ENCODE assay signal across 9 mouse cellular contexts in the genomic region with DNA sequence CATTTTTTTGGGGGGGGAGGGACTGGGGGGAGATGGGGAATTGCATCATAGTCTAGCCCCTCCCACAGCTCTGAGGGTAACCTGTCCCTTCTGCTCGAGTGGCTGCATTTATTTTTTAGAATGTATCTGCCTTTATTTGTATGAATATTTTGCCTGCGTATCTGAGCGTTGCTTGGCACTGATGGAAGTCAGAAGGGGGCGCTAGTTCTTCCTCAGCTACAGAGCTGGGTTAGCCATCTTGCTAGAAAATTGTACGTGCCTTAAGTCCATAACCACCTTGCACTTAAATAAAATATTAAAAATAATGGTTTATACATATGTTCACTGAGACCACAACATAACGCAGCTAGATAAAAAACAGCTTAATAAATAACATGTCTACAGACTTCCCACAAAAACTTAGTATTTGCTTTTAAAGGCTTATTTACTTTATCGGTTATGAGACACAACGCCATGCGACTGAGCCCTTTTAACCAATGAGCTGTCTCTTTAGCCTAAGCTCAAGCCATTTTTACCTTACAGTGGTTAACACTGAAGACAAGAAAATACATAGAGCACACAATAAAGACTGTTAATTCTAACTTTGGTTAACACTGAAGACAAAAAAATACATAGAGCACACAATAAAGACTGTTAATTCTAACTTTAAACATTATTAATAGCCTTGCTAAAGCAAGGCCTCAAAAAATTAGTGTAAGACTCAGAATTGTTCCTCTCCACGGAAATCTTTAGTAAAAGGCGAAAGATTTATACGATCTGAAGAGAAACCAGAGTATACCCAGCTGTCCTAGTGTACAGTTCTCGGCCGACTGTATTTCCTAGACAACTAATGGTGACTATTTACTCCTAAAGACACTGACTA. TPM values are rescaled to one million over a fixed set of nuclear protein-coding genes. Genes with fewer than 3 reads are reported as not detected.
DNase-seq lines count a peak whose midpoint lies in the region; ATAC-seq and TF ChIP-seq lines count a peak whose summit lies in the region.
"Had no signal": no experiment of that assay in that cellular context is flagged by ENCODE, and none has a peak within 500 bp of the region (broad histone marks: within the 10 kb centered on the region; RNA-seq: fewer than 3 reads in every experiment).

No protein-coding gene starts in this region.

- H3K4me1 ChIP-seq in stomach, embryonic 15.5 days, result no peaks in the 10 kb centered on the region

- TF ChIP-seq CTCF in brain, embryonic 14.5 days (IDR thresholded peaks at IDR 0.05; ENCODE audit: borderline replicate concordance, extremely low read depth, insufficient read depth, insufficient read length), result peak; percentile 63; the same call in 1 of the 2 replicates

- no peak overlapping the region for H3K9ac ChIP-seq in stomach, embryonic 15.5 days

- H3K4me2 ChIP-seq in stomach, embryonic 15.5 days, result peak overlapping the region; percentile 66

- DNase-seq in ovary, postnatal 14 days (ENCODE audit: low spot score), result peak; percentile 36
- no peak for DNase-seq in ovary, postnatal 10 days (ENCODE audit: low spot score)
- DNase-seq in brain, embryonic 14.5 days (ENCODE audit: low read depth), result peak; percentile 93
- peak; percentile 44 to 59 for DNase-seq in heart, postnatal 36 days
- DNase-seq in large intestine, adult 2 months (ENCODE audit: low read depth, low spot score), result peak; percentile 54

- peak; percentile 53 for ATAC-seq in erythroblast, adult 5-6 weeks (replicated peaks; ENCODE audit: low FRiP score, poor library complexity, severe bottlenecking)
- ATAC-seq in megakaryocyte-erythroid progenitor cell, adult 5-6 weeks (replicated peaks; ENCODE audit: low FRiP score, low TSS enrichment, poor library complexity, severe bottlenecking), result peak; percentile 78
- peak; percentile 86 for ATAC-seq in stomach, embryonic 15.5 days (ENCODE audit: insufficient read depth, low FRiP score, low read depth)

- no peaks in the 10 kb centered on the region for H3K36me3 ChIP-seq in stomach, embryonic 15.5 days

- H3K9me3 ChIP-seq in stomach, embryonic 15.5 days, result no peaks in the 10 kb centered on the region

- TF ChIP-seq POLR2A in brain, embryonic 14.5 days (IDR thresholded peaks at IDR 0.05; ENCODE audit: borderline replicate concordance, extremely low read depth, insufficient read depth, insufficient read length, poor library complexity, severe bottlenecking), result 0 out of 2 replicates have a peak, but pooled peaks have one; percentile 14

- peak overlapping the region; percentile 99 for H3K27ac ChIP-seq in stomach, embryonic 15.5 days

- H3K27me3 ChIP-seq in stomach, embryonic 15.5 days (replicated peaks), result no peaks in the 10 kb centered on the region

- intact Hi-C loops in heart, postnatal 36 days (cut with DNase I), result loop anchor here (1.0 to 5.0 kb wide), 3 partner anchors 64 to 330 kb away; no protein-coding TSS in a partner anchor

- H3K4me3 ChIP-seq in stomach, embryonic 15.5 days (replicated peaks), result no peak overlapping the region; the same call in 1 of the 2 replicates

- WGBS in large intestine, adult 2 months, result 2% methylated on average over 14 of the region's 14 CpGs
- under 1% methylated on average over 14 of the region's 14 CpGs for WGBS in stomach, embryonic 15.5 days

RNA-seq across cellular contexts. Expression of gene Alyref2, which starts 0.7 kb away (rescaled TPM):
- polyA plus RNA-seq in brain, embryonic 14.5 days (2012; rRNA removed), result 15.8 and 17.8 TPM in 2 replicates
- total RNA-seq in erythroblast, adult 5-6 weeks (2015; ENCODE audit: low replicate concordance), result 0.84 and 4.8 TPM in 2 replicates
- total RNA-seq in erythroblast, adult 5-6 weeks (2017; ENCODE audit: low replicate concordance), result 0.60 and 1.4 TPM in 2 replicates
- total RNA-seq in heart, postnatal 36 days (2021), result 1 to 10 TPM; 2.1 to 3.3 TPM
- polyA plus RNA-seq in large intestine, adult 2 months (2012; rRNA removed), result 3.8 and 5.1 TPM in 2 replicates
- 5.5 and 10.9 TPM in 2 replicates for total RNA-seq in megakaryocyte-erythroid progenitor cell, adult 5-6 weeks (2014; fragmentation: Nextera tagmentation)
- 3.5 and 5.3 TPM in 2 replicates for total RNA-seq in megakaryocyte-erythroid progenitor cell, adult 5-6 weeks (2017)
- polyA plus RNA-seq in stomach, embryonic 15.5 days (2015; fragmentation: Nextera tagmentation; extraction: Ambion mirVana), result 14.4 and 15.0 TPM in 2 replicates

RNA-seq across cellular contexts. Expression of gene Itln1, which starts 32.5 kb away (rescaled TPM):
- 0.08 TPM in 1 of 2 replicates, not detected in the other for polyA plus RNA-seq in brain, embryonic 14.5 days (2012; rRNA removed)
- not detected in 2 replicates for total RNA-seq in erythroblast, adult 5-6 weeks (2015; ENCODE audit: low replicate concordance)
- not detected in 2 replicates for total RNA-seq in erythroblast, adult 5-6 weeks (2017; ENCODE audit: low replicate concordance)
- not detected for total RNA-seq in heart, postnatal 36 days (2021)
- 2,801 and 3,610 TPM in 2 replicates for polyA plus RNA-seq in large intestine, adult 2 months (2012; rRNA removed)
- total RNA-seq in megakaryocyte-erythroid progenitor cell, adult 5-6 weeks (2014; fragmentation: Nextera tagmentation), result not detected in 2 replicates
- not detected in 2 replicates for total RNA-seq in megakaryocyte-erythroid progenitor cell, adult 5-6 weeks (2017)
- 0.23 TPM in 1 of 2 replicates, not detected in the other for polyA plus RNA-seq in stomach, embryonic 15.5 days (2015; fragmentation: Nextera tagmentation; extraction: Ambion mirVana)
- total RNA-seq: layer of hippocampus, adult 18-20 months had no signal

RNA-seq across cellular contexts. Expression of gene Cd244a, which starts 56.4 kb away (rescaled TPM):
- polyA plus RNA-seq in brain, embryonic 14.5 days (2012; rRNA removed), result not detected in 2 replicates
- 2.3 and 3.1 TPM in 2 replicates for total RNA-seq in erythroblast, adult 5-6 weeks (2015; ENCODE audit: low replicate concordance)
- 5.2 and 8.3 TPM in 2 replicates for total RNA-seq in erythroblast, adult 5-6 weeks (2017; ENCODE audit: low replicate concordance)
- under 1 TPM; 0.38 to 0.50 TPM for total RNA-seq in heart, postnatal 36 days (2021)
- 2.4 and 3.4 TPM in 2 replicates for polyA plus RNA-seq in large intestine, adult 2 months (2012; rRNA removed)
- 1.8 and 3.9 TPM in 2 replicates for total RNA-seq in megakaryocyte-erythroid progenitor cell, adult 5-6 weeks (2014; fragmentation: Nextera tagmentation)
- 1.7 and 2.4 TPM in 2 replicates for total RNA-seq in megakaryocyte-erythroid progenitor cell, adult 5-6 weeks (2017)
- polyA plus RNA-seq in stomach, embryonic 15.5 days (2015; fragmentation: Nextera tagmentation; extraction: Ambion mirVana), result 0.50 and 1.1 TPM in 2 replicates
- total RNA-seq: layer of hippocampus, adult 18-20 months had no signal
